Mouse (Mus musculus) liver, adult 2 months (tissue): Measurements from ENCODE around the gene Mrpl38.

Source experiments
- CTCF ChIP-seq: fragments of 200-500 bp; IDR thresholded peaks from 2 replicates; pipeline ENCODE4 v1.5.1; 2011; ENCODE audit warnings: low read depth, low read length, control low read depth
- POLR2A ChIP-seq: fragments of 200-500 bp; IDR thresholded peaks from 2 replicates; pipeline ENCODE4 v1.6.1; 2011; ENCODE audit warnings: low read length, control low read depth; ENCODE audit not compliant: insufficient read depth; ENCODE audit errors: extremely low read depth

DNA sequence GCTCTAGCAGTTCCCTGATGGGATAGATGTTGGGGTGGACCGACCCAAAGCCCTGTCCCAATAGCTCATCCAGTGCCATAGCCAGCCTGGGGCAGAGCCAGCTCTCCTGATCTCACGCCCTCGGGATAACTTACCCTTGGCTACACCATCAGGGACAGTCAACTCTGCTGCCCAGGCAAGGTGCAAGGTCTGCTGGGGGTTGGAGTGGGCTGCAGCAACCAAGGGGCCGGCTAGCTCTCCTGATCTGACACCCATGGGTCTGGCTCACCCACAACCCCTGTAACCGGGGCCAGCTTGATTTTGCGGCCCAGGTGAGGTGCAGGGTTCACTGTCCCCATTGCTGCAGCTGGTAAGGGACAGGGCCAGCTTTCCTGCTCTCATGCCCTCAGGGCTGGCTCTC is 47.1 kb downstream of the Mrpl38 start:
- TF ChIP-seq CTCF: no peak
- TF ChIP-seq POLR2A: no peak
